Mouse (Mus musculus) adrenal gland, postnatal 14 days (tissue): ENCODE data around the gene Timm13. TPM values are rescaled to one million over a fixed set of nuclear protein-coding genes. Genes with fewer than 3 reads are reported as not detected.

Experiments
- DNase-seq: peaks from one replicate; pipeline ENCODE4 v3.0.0; 2021; ENCODE audit warnings: mixed read lengths
- total RNA-seq: library from RNA; stranded (reverse); gene quantifications from 2 replicates; pipeline ENCODE4 v1.2.3, GENCODE M21; 2021

The Timm13 gene
- total RNA-seq, 1 experiment from 2014 or later, result 252 TPM

GRCm38 (mm10) chr10:80904709-80905108, 3.9 kb upstream of the Timm13 start:
- no peak for DNase-seq

- DNase-seq, result peak; percentile 53
Measured at GRCm38 (mm10) chr10:80904004-80904693, 3.4 kb upstream of the Timm13 start.

GRCm38 (mm10) chr10:80903282-80903681, 2.5 kb upstream of the Timm13 start:
- DNase-seq, result no peak

- DNase-seq, result no peak
Measured at GRCm38 (mm10) chr10:80902273-80902940, 1.6 kb upstream of the Timm13 start.

- no peak for DNase-seq
Measured at GRCm38 (mm10) chr10:80901409-80902272, 872 bp upstream of the Timm13 start.

- DNase-seq, result no peak
Measured at GRCm38 (mm10) chr10:80899591-80900317, 1.0 kb downstream of the Timm13 start.

- DNase-seq, result no peak
Measured at GRCm38 (mm10) chr10:80899074-80899473, 1.7 kb downstream of the Timm13 start.

- peak; percentile 57 for DNase-seq
Measured at GRCm38 (mm10) chr10:80897861-80898510, 2.8 kb downstream of the Timm13 start.

GRCm38 (mm10) chr10:80896581-80897485, 3.9 kb downstream of the Timm13 start:
- DNase-seq, result peak; percentile 41

GRCm38 (mm10) chr10:80895697-80896096, 5.1 kb downstream of the Timm13 start:
- no peak for DNase-seq

- no peak for DNase-seq
Measured at GRCm38 (mm10) chr10:80895100-80895499, 5.7 kb downstream of the Timm13 start.

- peak; percentile 91 for DNase-seq
Measured at GRCm38 (mm10) chr10:80887181-80887580, 13.6 kb downstream of the Timm13 start.

GRCm38 (mm10) chr10:80881301-80881700, 19.5 kb downstream of the Timm13 start:
- DNase-seq, result peak; percentile 84

- no peak for DNase-seq
Measured at GRCm38 (mm10) chr10:80880901-80881300, 19.9 kb downstream of the Timm13 start.

- DNase-seq, result peak; percentile 87
Measured at GRCm38 (mm10) chr10:80880131-80880641, 20.6 kb downstream of the Timm13 start.

- peak; percentile 60 for DNase-seq
Measured at GRCm38 (mm10) chr10:80876594-80876993, 24.2 kb downstream of the Timm13 start.

- peak; percentile 68 for DNase-seq
Measured at GRCm38 (mm10) chr10:80876028-80876427, 24.7 kb downstream of the Timm13 start.

GRCm38 (mm10) chr10:80874035-80874434, 26.7 kb downstream of the Timm13 start:
- no peak for DNase-seq

- DNase-seq, result no peak
Measured at GRCm38 (mm10) chr10:80871581-80871980, 29.2 kb downstream of the Timm13 start, which contains the start of gene Tmprss9. TSS of gene Tmprss9 (plus strand) at chr10:80871848.

GRCm38 (mm10) chr10:80870993-80871392, 29.8 kb downstream of the Timm13 start:
- no peak for DNase-seq
